Mouse (Mus musculus) lung, adult 2 months (tissue): ENCODE results near the gene Stk4.

Experiments used
- CTCF ChIP-seq: fragments of 200-500 bp; IDR thresholded peaks from 2 replicates; pipeline ENCODE4 v1.5.1; 2011; ENCODE audit warnings: mild to moderate bottlenecking, low read length, control low read depth; ENCODE audit not compliant: insufficient read depth
- POLR2A ChIP-seq: fragments of 200-500 bp; IDR thresholded peaks from 2 replicates; pipeline ENCODE4 v1.6.1; 2011; ENCODE audit warnings: low read depth, mild to moderate bottlenecking, control low read depth, low read length, borderline replicate concordance; ENCODE audit errors: extremely low read depth

DNA sequence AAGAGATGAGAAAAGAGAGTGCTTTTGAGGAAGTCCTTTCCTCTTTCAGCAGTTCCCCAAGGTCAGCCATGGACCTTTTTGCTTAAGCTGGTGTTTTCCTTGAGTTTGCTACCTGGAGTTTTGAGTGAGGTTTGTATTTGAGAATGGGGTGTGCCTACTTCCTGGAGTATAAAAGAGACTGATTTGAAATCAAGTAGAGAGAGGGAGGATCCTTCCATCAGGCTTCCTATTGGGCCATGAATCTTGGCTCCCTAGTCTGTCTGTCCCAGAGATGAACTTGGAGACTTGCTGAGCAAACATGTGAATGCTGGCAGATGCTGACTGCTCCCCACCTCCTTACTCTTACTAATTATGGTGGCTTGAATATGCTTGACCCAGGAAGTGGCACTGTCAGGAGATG is 122.2 kb downstream of the Stk4 start:
- TF ChIP-seq CTCF: no peak
- no peak for TF ChIP-seq POLR2A
